Mouse (Mus musculus): ENCODE measurements at regions not wholly inside any gene's neighbourhood (a gene's known extent, or its start where the extent isn't known, plus 50 kb on each side); places are given as distances from the start of the nearest gene placed in this dataset.

- TF ChIP-seq CTCF (conservative IDR thresholded peaks at IDR 0.05; ENCODE audit: insufficient read depth, insufficient read length, low read depth, low read length) (no peak), POLR2A (IDR thresholded peaks at IDR 0.05; ENCODE audit: low read depth, low read length) (no peak)
These were observed 300.3 kb upstream of the Slc39a10 start for GRCm38 (mm10) chr1:47193001-47193400.

All from kidney, adult 2 months (tissue).